In genomic region chr1:136131603-136132291, GRCm38 (mm10) we compare ENCODE assay signal across 8 mouse cellular contexts. TPM values are rescaled to one million over a fixed set of nuclear protein-coding genes. Genes with fewer than 3 reads are reported as not detected.
A peak's percentile ranks its signal among the peaks of the same experiment; 100 is the strongest.
DNase-seq lines count a peak whose midpoint lies in the region; ATAC-seq and TF ChIP-seq lines count a peak whose summit lies in the region.

No protein-coding gene starts in this region.

- H3K36me3 ChIP-seq in embryonic facial prominence, embryonic 13.5 days = no peaks in the 10 kb centered on the region
- no peaks in the 10 kb centered on the region for H3K36me3 ChIP-seq in intestine, postnatal 0 days (ENCODE audit: control insufficient read depth, insufficient read depth)
- no peaks in the 10 kb centered on the region for H3K36me3 ChIP-seq in midbrain, postnatal 0 days (ENCODE audit: insufficient read depth, low read length)

- H3K27me3 ChIP-seq in embryonic facial prominence, embryonic 13.5 days = no peaks in the 10 kb centered on the region
- no peaks in the 10 kb centered on the region for H3K27me3 ChIP-seq in intestine, postnatal 0 days (replicated peaks; ENCODE audit: control insufficient read depth, insufficient read depth, low read length)
- H3K27me3 ChIP-seq in midbrain, postnatal 0 days (ENCODE audit: insufficient read depth, low read length) = no peaks in the 10 kb centered on the region

- peak overlapping the region; percentile 93 for H3K4me2 ChIP-seq in embryonic facial prominence, embryonic 13.5 days
- peak overlapping the region; percentile 97 for H3K4me2 ChIP-seq in intestine, postnatal 0 days (replicated peaks; ENCODE audit: low read depth)
- H3K4me2 ChIP-seq in midbrain, postnatal 0 days (ENCODE audit: low read depth, low read length, poor library complexity, severe bottlenecking) = peak overlapping the region; percentile 71

- DNase-seq in layer of hippocampus, adult 9-11 months = peak; percentile 69
- no peak for DNase-seq in layer of hippocampus, adult 8-10 months (ENCODE audit: low spot score in 2 of 2)
- peak; percentile 35 for DNase-seq in Muller cell, postnatal 12 days (ENCODE audit: inconsistent ontology term)
- peak; percentile 68 for DNase-seq in midbrain, postnatal 0 days (ENCODE audit: low spot score)
- no peak for DNase-seq in urinary bladder, postnatal 14 days (ENCODE audit: low spot score)

- H3K9me3 ChIP-seq in embryonic facial prominence, embryonic 13.5 days = no peaks in the 10 kb centered on the region
- no peaks in the 10 kb centered on the region for H3K9me3 ChIP-seq in intestine, postnatal 0 days (ENCODE audit: control insufficient read depth)
- H3K9me3 ChIP-seq in midbrain, postnatal 0 days (ENCODE audit: low read length) = no peaks in the 10 kb centered on the region

- H3K9ac ChIP-seq in embryonic facial prominence, embryonic 13.5 days = peak overlapping the region; percentile 88
- H3K9ac ChIP-seq in intestine, postnatal 0 days (ENCODE audit: low read depth, low read length) = peak overlapping the region; percentile 81
- peak overlapping the region; percentile 93 for H3K9ac ChIP-seq in midbrain, postnatal 0 days (replicated peaks; ENCODE audit: low read length, poor library complexity, severe bottlenecking)

- peak overlapping the region; percentile 89 for H3K4me3 ChIP-seq in embryonic facial prominence, embryonic 13.5 days
- H3K4me3 ChIP-seq in intestine, postnatal 0 days (ENCODE audit: low read depth, low read length) = peak overlapping the region; percentile 79
- peak overlapping the region; percentile 77 for H3K4me3 ChIP-seq in midbrain, postnatal 0 days (ENCODE audit: low read depth, low read length)

- ATAC-seq in embryonic facial prominence, embryonic 13.5 days (ENCODE audit: insufficient number of reproducible peaks, insufficient read depth, low FRiP score, low TSS enrichment, low read depth) = peak; percentile 49
- peak; percentile 4; the same call in 1 of the 2 replicates for ATAC-seq in intestine, postnatal 0 days
- ATAC-seq in midbrain, postnatal 0 days (ENCODE audit: low FRiP score) = peak; percentile 72
- ATAC-seq in granulocyte monocyte progenitor cell, adult 5-6 weeks (replicated peaks; ENCODE audit: poor library complexity, severe bottlenecking) = no peak

- WGBS in embryonic facial prominence, embryonic 13.5 days = under 1% methylated on average over 43 of the region's 43 CpGs
- WGBS in intestine, postnatal 0 days = under 1% methylated on average over 43 of the region's 43 CpGs
- WGBS in midbrain, postnatal 0 days = 1% methylated on average over 33 of the region's 43 CpGs

- TF ChIP-seq CTCF in intestine, postnatal 0 days (IDR thresholded peaks at IDR 0.05; ENCODE audit: low read depth) = no peak
- TF ChIP-seq CTCF in midbrain, postnatal 0 days (IDR thresholded peaks at IDR 0.05) = no peak

- peak overlapping the region; percentile 55 for H3K27ac ChIP-seq in embryonic facial prominence, embryonic 13.5 days
- peak overlapping the region; percentile 86 for H3K27ac ChIP-seq in intestine, postnatal 0 days (ENCODE audit: low read depth, low read length)
- peak overlapping the region; percentile 92 for H3K27ac ChIP-seq in midbrain, postnatal 0 days (ENCODE audit: low read depth, low read length)

- peaks cover 87% of the 10 kb centered on the region for H3K4me1 ChIP-seq in embryonic facial prominence, embryonic 13.5 days
- peaks cover 38% of the 10 kb centered on the region for H3K4me1 ChIP-seq in intestine, postnatal 0 days (replicated peaks; ENCODE audit: control insufficient read depth, insufficient read depth, low read length)
- H3K4me1 ChIP-seq in midbrain, postnatal 0 days (ENCODE audit: insufficient read depth, low read length) = peaks cover 34% of the 10 kb centered on the region

RNA-seq across cellular contexts. Expression of gene Kif21b, which starts 0.6 kb away (rescaled TPM):
- 10 to 100 TPM; 42.0 to 44.3 (median 42.9) TPM for total RNA-seq in layer of hippocampus, adult 8-10 months (2022)
- 4.7 TPM in 2 replicates for polyA plus RNA-seq in embryonic facial prominence, embryonic 13.5 days (2015; fragmentation: Nextera tagmentation; extraction: Ambion mirVana)
- 5.5 and 6.4 TPM in 2 replicates for polyA plus RNA-seq in intestine, postnatal 0 days (2015; fragmentation: Nextera tagmentation; extraction: Ambion mirVana)
- 156 and 160 TPM in 2 replicates for total RNA-seq in midbrain, postnatal 0 days (2014; rRNA removed)
- 28.1 and 32.1 TPM in 2 replicates for polyA plus RNA-seq in midbrain, postnatal 0 days (2015; fragmentation: Nextera tagmentation; extraction: Ambion mirVana)
- 10.8 and 12.4 TPM in 2 replicates for total RNA-seq in granulocyte monocyte progenitor cell, adult 5-6 weeks (2014; fragmentation: Nextera tagmentation)
- 5.6 and 6.6 TPM in 2 replicates for total RNA-seq in granulocyte monocyte progenitor cell, adult 5-6 weeks (2017)

Comparison
In these comparisons a context has a peak if more than half of its experiments do, and no peak if none do; other contexts are left out.
1. DNase-seq: peak in layer of hippocampus, adult 9-11 months (single experiment), Muller cell, postnatal 12 days (single experiment) and midbrain, postnatal 0 days (single experiment); none in layer of hippocampus, adult 8-10 months (0 of 2) and urinary bladder, postnatal 14 days (single experiment).
2. Peak in every context shown above with its lines, with median percentiles within 50 percentile points of each other: H3K27ac ChIP-seq, H3K4me2 ChIP-seq, H3K4me3 ChIP-seq and H3K9ac ChIP-seq.